Mouse (Mus musculus) embryonic facial prominence, embryonic 13.5 days (tissue): ENCODE results near the gene Tanc2. TPM values are rescaled to one million over a fixed set of nuclear protein-coding genes. Genes with fewer than 3 reads are reported as not detected.

Experiments used
- ATAC-seq: fragments of 200-750 bp; cut with Nextera tagmentation; 2 replicates; pipeline ENCODE4 v1.8.0; 2017; ENCODE audit warnings: low read depth; ENCODE audit not compliant: insufficient number of reproducible peaks, insufficient read depth, low FRiP score, low TSS enrichment
- H3K27ac ChIP-seq: fragments of 300-500 bp; sonication (generic); 2 replicates; pipeline ENCODE4 v1.5.1; 2015; ENCODE audit warnings: moderate library complexity, mild to moderate bottlenecking, inconsistent platforms
- H3K27me3 ChIP-seq: fragments of 300-500 bp; sonication (generic); 2 replicates; pipeline ENCODE4 v1.6.1; 2015; ENCODE audit warnings: mild to moderate bottlenecking, inconsistent platforms
- H3K36me3 ChIP-seq: fragments of 300-500 bp; sonication (generic); 2 replicates; pipeline ENCODE4 v1.6.1; 2015; ENCODE audit warnings: mild to moderate bottlenecking, inconsistent platforms
- H3K4me1 ChIP-seq: fragments of 300-500 bp; sonication (generic); 2 replicates; pipeline ENCODE4 v1.6.1; 2015; ENCODE audit warnings: inconsistent platforms
- H3K4me2 ChIP-seq: fragments of 300-500 bp; sonication (generic); 2 replicates; pipeline ENCODE4 v1.6.1; 2015; ENCODE audit warnings: moderate library complexity, mild to moderate bottlenecking, inconsistent platforms
- H3K4me3 ChIP-seq: fragments of 300-500 bp; sonication (generic); 2 replicates; pipeline ENCODE4 v1.5.1; 2015; ENCODE audit warnings: mild to moderate bottlenecking, inconsistent platforms
- H3K9ac ChIP-seq: fragments of 300-500 bp; sonication (generic); 2 replicates; pipeline ENCODE4 v1.6.1; 2015; ENCODE audit warnings: mild to moderate bottlenecking, inconsistent platforms
- H3K9me3 ChIP-seq: fragments of 300-500 bp; sonication (generic); 2 replicates; pipeline ENCODE4 v1.6.1; 2016; ENCODE audit warnings: inconsistent platforms
- WGBS: fragments of 180-500 bp; shearing (Covaris S2); methylation state at CpG from one replicate; pipeline ENCODE4 v1.1.7; 2015; ENCODE audit warnings: mixed read lengths; 5-methylcytosine and 5-hydroxymethylcytosine counted together
- polyA plus RNA-seq: library from polyadenylated mRNA; unstranded; fragments of >200 nt; fragmentation: Nextera tagmentation; extraction: Ambion mirVana; gene quantifications from 2 replicates; pipeline ENCODE4 v1.2.1, GENCODE M21; 2015

Gene Tanc2
- 8.2 TPM in 2 replicates for polyA plus RNA-seq

- H3K9ac ChIP-seq, result peak within 1 kb of the TSS; percentile 92
- under 1% methylated on average over 72 of the region's 87 CpGs for WGBS
- 0 out of 2 replicates have a peak, but pooled peaks cover 2% of the 10 kb centered on the region for H3K9me3 ChIP-seq
Measured at GRCm38 (mm10) chr11:105589877-105590641, at the start of gene Tanc2. Gene Tanc2, plus strand, starts transcription at chr11:105589986.

GRCm38 (mm10) chr11:105540781-105541180, 49.0 kb upstream of the Tanc2 start:
- no peak overlapping the region for H3K4me3 ChIP-seq
- no peak overlapping the region for H3K27ac ChIP-seq
- H3K9ac ChIP-seq, result no peak overlapping the region
- H3K9me3 ChIP-seq, result no peaks in the 10 kb centered on the region
- no peak overlapping the region for H3K4me2 ChIP-seq
- H3K4me1 ChIP-seq, result peaks cover 12% of the 10 kb centered on the region
- no peak for ATAC-seq
- 89% methylated on average over 8 of the region's 8 CpGs for WGBS
- H3K36me3 ChIP-seq, result no peaks in the 10 kb centered on the region
- H3K27me3 ChIP-seq, result no peaks in the 10 kb centered on the region

More at GRCm38 (mm10) chr11:105589877-105590641, at the start of gene Tanc2:
- Histone ChIP-seq H3K4me1 (peaks cover 12% of the 10 kb centered on the region), H3K4me3 (peak within 1 kb of the TSS; percentile 85), H3K27me3 (no peaks in the 10 kb centered on the region), H3K36me3 (no peaks in the 10 kb centered on the region), H3K4me2 (peak within 1 kb of the TSS; percentile 83), H3K27ac (peak within 1 kb of the TSS; percentile 80)
- ATAC-seq, result no peak; the same call in none of the 2 replicates

GRCm38 (mm10) chr11:105541366-105541765, 48.4 kb upstream of the Tanc2 start:
- H3K4me1 ChIP-seq, result peaks cover 18% of the 10 kb centered on the region
- H3K36me3 ChIP-seq, result no peaks in the 10 kb centered on the region
- H3K4me3 ChIP-seq, result no peak overlapping the region
- WGBS, result 73% methylated on average over 4 of the region's 4 CpGs
- no peak overlapping the region for H3K9ac ChIP-seq
- ATAC-seq, result no peak
- no peak overlapping the region for H3K27ac ChIP-seq
- H3K27me3 ChIP-seq, result no peaks in the 10 kb centered on the region
- H3K9me3 ChIP-seq, result no peaks in the 10 kb centered on the region
- no peak overlapping the region for H3K4me2 ChIP-seq

GRCm38 (mm10) chr11:105542129-105542528, 47.7 kb upstream of the Tanc2 start:
- Histone ChIP-seq H3K4me3 (no peak overlapping the region), H3K4me2 (no peak overlapping the region), H3K4me1 (peaks cover 21% of the 10 kb centered on the region), H3K9ac (no peak overlapping the region), H3K27me3 (no peaks in the 10 kb centered on the region), H3K36me3 (no peaks in the 10 kb centered on the region), H3K27ac (no peak overlapping the region), H3K9me3 (no peaks in the 10 kb centered on the region)
- WGBS, result 41% methylated on average over 1 of the region's 1 CpGs
- no peak for ATAC-seq

- Histone ChIP-seq H3K36me3 (no peaks in the 10 kb centered on the region), H3K9me3 (no peaks in the 10 kb centered on the region), H3K4me3 (no peak overlapping the region), H3K4me2 (peak overlapping the region; percentile 16; the same call in 1 of the 2 replicates), H3K27me3 (no peaks in the 10 kb centered on the region), H3K4me1 (peaks cover 21% of the 10 kb centered on the region), H3K9ac (no peak overlapping the region), H3K27ac (no peak overlapping the region)
- WGBS, result 21% methylated on average over 8 of the region's 8 CpGs
- no peak for ATAC-seq
Measured at GRCm38 (mm10) chr11:105545801-105546200, 44.0 kb upstream of the Tanc2 start.

GRCm38 (mm10) chr11:105546393-105546792, 43.4 kb upstream of the Tanc2 start:
- Histone ChIP-seq H3K27me3 (no peaks in the 10 kb centered on the region), H3K4me1 (peaks cover 21% of the 10 kb centered on the region), H3K27ac (no peak overlapping the region), H3K4me2 (0 out of 2 replicates have a peak overlapping the region, but pooled peaks have one; percentile 16), H3K36me3 (no peaks in the 10 kb centered on the region), H3K9me3 (no peaks in the 10 kb centered on the region), H3K4me3 (no peak overlapping the region), H3K9ac (no peak overlapping the region)
- WGBS, result 44% methylated on average over 6 of the region's 6 CpGs
- no peak for ATAC-seq

GRCm38 (mm10) chr11:105548383-105548782, 41.4 kb upstream of the Tanc2 start:
- Histone ChIP-seq H3K4me1 (peaks cover 13% of the 10 kb centered on the region), H3K36me3 (no peaks in the 10 kb centered on the region), H3K4me3 (no peak overlapping the region), H3K27ac (no peak overlapping the region), H3K9ac (no peak overlapping the region), H3K9me3 (no peaks in the 10 kb centered on the region), H3K4me2 (no peak overlapping the region), H3K27me3 (no peaks in the 10 kb centered on the region)
- no peak for ATAC-seq
- WGBS, result 85% methylated on average over 6 of the region's 6 CpGs

GRCm38 (mm10) chr11:105549164-105550121, 40.3 kb upstream of the Tanc2 start:
- Histone ChIP-seq H3K4me2 (no peak overlapping the region), H3K9me3 (no peaks in the 10 kb centered on the region), H3K27ac (no peak overlapping the region), H3K36me3 (no peaks in the 10 kb centered on the region), H3K4me1 (peaks cover 13% of the 10 kb centered on the region), H3K4me3 (no peak overlapping the region), H3K27me3 (no peaks in the 10 kb centered on the region), H3K9ac (no peak overlapping the region)
- ATAC-seq, result no peak
- WGBS, result 79% methylated on average over 9 of the region's 9 CpGs

GRCm38 (mm10) chr11:105557285-105557684, 32.5 kb upstream of the Tanc2 start:
- Histone ChIP-seq H3K27ac (no peak overlapping the region), H3K36me3 (no peaks in the 10 kb centered on the region), H3K27me3 (no peaks in the 10 kb centered on the region), H3K4me2 (no peak overlapping the region), H3K9ac (no peak overlapping the region), H3K4me1 (peaks cover 10% of the 10 kb centered on the region), H3K4me3 (no peak overlapping the region), H3K9me3 (no peaks in the 10 kb centered on the region)
- 63% methylated on average over 8 of the region's 8 CpGs for WGBS
- 0 out of 2 replicates have a peak, but pooled peaks have one; percentile 67 for ATAC-seq

- Histone ChIP-seq H3K9ac (no peak overlapping the region), H3K27ac (no peak overlapping the region), H3K27me3 (no peaks in the 10 kb centered on the region), H3K4me1 (peaks cover 10% of the 10 kb centered on the region), H3K36me3 (no peaks in the 10 kb centered on the region), H3K4me2 (no peak overlapping the region), H3K4me3 (no peak overlapping the region), H3K9me3 (no peaks in the 10 kb centered on the region)
- no peak for ATAC-seq
Measured at GRCm38 (mm10) chr11:105558091-105558490, 31.7 kb upstream of the Tanc2 start.

GRCm38 (mm10) chr11:105558803-105559505, 30.8 kb upstream of the Tanc2 start:
- no peak overlapping the region for H3K4me2 ChIP-seq
- H3K27ac ChIP-seq, result no peak overlapping the region
- no peaks in the 10 kb centered on the region for H3K27me3 ChIP-seq
- ATAC-seq, result no peak
- no peaks in the 10 kb centered on the region for H3K9me3 ChIP-seq
- no peak overlapping the region for H3K9ac ChIP-seq
- WGBS, result 76% methylated on average over 6 of the region's 6 CpGs
- peaks cover 10% of the 10 kb centered on the region for H3K4me1 ChIP-seq
- no peak overlapping the region for H3K4me3 ChIP-seq
- no peaks in the 10 kb centered on the region for H3K36me3 ChIP-seq
